Mouse (Mus musculus): Measurements from ENCODE around the gene Cdc34.

DNA sequence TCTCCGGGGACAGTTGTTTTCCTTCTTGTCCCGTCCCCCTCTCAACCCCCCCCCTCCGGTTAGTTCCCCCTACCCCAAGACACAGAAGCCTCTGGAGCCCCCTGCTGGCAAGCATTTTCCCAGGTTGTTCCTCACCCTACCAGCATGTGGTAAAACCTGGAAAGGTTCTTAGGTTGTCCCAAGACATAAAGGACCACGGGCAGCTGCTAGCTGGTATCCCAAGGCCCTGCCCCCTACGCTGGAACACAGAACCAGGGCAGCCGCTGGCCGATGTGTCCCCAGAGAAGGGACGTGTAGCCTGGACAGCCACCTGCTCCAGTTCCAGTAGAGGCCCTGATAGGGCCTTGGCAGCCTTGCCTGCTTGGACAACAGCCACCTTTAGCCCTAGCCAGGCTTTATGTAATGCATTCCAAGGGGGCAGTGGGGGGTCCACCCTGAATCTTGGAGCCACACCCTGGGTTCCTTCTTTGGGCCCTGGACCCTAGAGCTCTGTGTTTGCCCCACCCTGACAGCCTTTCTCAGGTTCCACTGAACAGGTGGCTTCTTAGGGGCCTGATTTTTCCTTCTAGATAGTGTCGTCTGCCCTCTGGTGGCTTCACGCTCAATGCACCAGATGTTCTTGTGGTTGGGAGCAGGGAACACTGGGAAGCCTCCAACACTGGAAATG is 1.1 kb downstream of the Cdc34 start:
- peak; percentile 38 for TF ChIP-seq CTCF (conservative IDR thresholded peaks at IDR 0.05; ENCODE audit: low read length)
- no peak for TF ChIP-seq POU5F1 (IDR thresholded peaks at IDR 0.05; ENCODE audit: borderline replicate concordance, low read length)
- TF ChIP-seq NANOG (IDR thresholded peaks at IDR 0.05; ENCODE audit: borderline replicate concordance, low read length), result no peak
